Mouse (Mus musculus) intestine, postnatal 0 days (tissue): ENCODE data around the gene Vps13c. TPM values are rescaled to one million over a fixed set of nuclear protein-coding genes. Genes with fewer than 3 reads are reported as not detected.
A peak's percentile ranks its signal among the peaks of the same experiment; 100 is the strongest.

Experiments
- ATAC-seq: fragments of 200-750 bp; cut with Nextera tagmentation; 2 replicates; pipeline ENCODE4 v1.8.0; 2017; ENCODE audit warnings: mild to moderate bottlenecking, moderate TSS enrichment, moderate library complexity
- H3K27ac ChIP-seq: fragments of 300-500 bp; sonication (generic); 2 replicates; pipeline ENCODE4 v1.5.1; 2014; ENCODE audit warnings: mild to moderate bottlenecking, low read depth, low read length, moderate library complexity
- H3K27me3 ChIP-seq: fragments of 300-500 bp; sonication (generic); replicated peaks from 2 replicates; pipeline ENCODE4 v1.6.1; 2014; ENCODE audit warnings: low read length, mixed read lengths; ENCODE audit not compliant: control insufficient read depth, insufficient read depth
- H3K36me3 ChIP-seq: fragments of 300-500 bp; sonication (generic); 2 replicates; pipeline ENCODE4 v1.6.1; 2014; ENCODE audit warnings: mild to moderate bottlenecking, moderate library complexity; ENCODE audit not compliant: control insufficient read depth, insufficient read depth
- H3K4me1 ChIP-seq: fragments of 300-500 bp; sonication (generic); replicated peaks from 2 replicates; pipeline ENCODE4 v1.6.1; 2014; ENCODE audit warnings: antibody characterized with exemption, low read length, mixed read lengths; ENCODE audit not compliant: control insufficient read depth, insufficient read depth
- H3K4me2 ChIP-seq: fragments of 300-500 bp; sonication (generic); replicated peaks from 2 replicates; pipeline ENCODE4 v1.6.1; 2014; ENCODE audit warnings: low read depth, mild to moderate bottlenecking, moderate library complexity
- H3K4me3 ChIP-seq: fragments of 300-500 bp; sonication (generic); 2 replicates; pipeline ENCODE4 v1.5.1; 2014; ENCODE audit warnings: low read depth, low read length
- H3K9ac ChIP-seq: fragments of 300-500 bp; sonication (generic); 2 replicates; pipeline ENCODE4 v1.6.1; 2014; ENCODE audit warnings: mild to moderate bottlenecking, low read depth, low read length
- H3K9me3 ChIP-seq: fragments of 300-500 bp; sonication (generic); 2 replicates; pipeline ENCODE4 v1.6.1; 2016; ENCODE audit warnings: mixed run types; ENCODE audit not compliant: control insufficient read depth
- CTCF ChIP-seq: sonication (generic); IDR thresholded peaks from 2 replicates; pipeline ENCODE4 v1.5.1; 2016; ENCODE audit warnings: low read depth, mild to moderate bottlenecking, control low read depth, antibody characterized with exemption, moderate library complexity
- WGBS: fragments of 180-500 bp; shearing (Covaris S2); extraction: QIAGEN DNeasy Blood & Tissue Kit; methylation state at CpG from one replicate; pipeline ENCODE4 v1.1.7; 2014; 5-methylcytosine and 5-hydroxymethylcytosine counted together
- polyA plus RNA-seq: library from polyadenylated mRNA; unstranded; fragments of >200 nt; fragmentation: Nextera tagmentation; extraction: Ambion mirVana; gene quantifications from 2 replicates; pipeline ENCODE4 v1.2.1, GENCODE M21; 2015

The Vps13c gene
- polyA plus RNA-seq, 1 experiment from 2014 or later, result 2.6 TPM

DNA sequence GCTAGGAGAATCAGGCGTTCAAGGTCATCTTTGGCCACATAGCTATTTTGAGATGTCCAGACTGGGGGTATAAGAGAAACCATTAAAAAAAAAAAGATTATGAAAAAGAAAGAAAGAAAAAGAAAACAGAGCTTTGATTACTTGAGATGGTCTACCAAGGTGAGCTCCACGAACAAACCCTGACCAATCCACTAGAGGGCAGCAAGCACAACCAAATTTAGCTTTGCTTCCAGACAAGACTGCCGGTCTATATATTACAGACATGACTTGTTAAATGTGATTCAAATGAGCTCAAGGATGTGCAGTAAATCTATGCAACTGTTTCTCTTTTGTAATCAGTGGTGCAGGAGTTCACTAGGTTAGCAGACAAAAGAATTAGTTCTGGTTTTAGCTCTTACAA, 12.0 kb upstream of the Vps13c start:
- Histone ChIP-seq H3K4me2 (no peak overlapping the region), H3K27me3 (peaks cover 25% of the 10 kb centered on the region; the same call in 1 of the 2 replicates), H3K4me1 (no peaks in the 10 kb centered on the region; the same call in 1 of the 2 replicates), H3K36me3 (no peaks in the 10 kb centered on the region), H3K27ac (no peak overlapping the region), H3K4me3 (no peak overlapping the region), H3K9me3 (no peaks in the 10 kb centered on the region), H3K9ac (no peak overlapping the region)
- 8% methylated on average over 3 of the region's 3 CpGs for WGBS
- TF ChIP-seq CTCF, result peak; percentile 85
- no peak for ATAC-seq

DNA sequence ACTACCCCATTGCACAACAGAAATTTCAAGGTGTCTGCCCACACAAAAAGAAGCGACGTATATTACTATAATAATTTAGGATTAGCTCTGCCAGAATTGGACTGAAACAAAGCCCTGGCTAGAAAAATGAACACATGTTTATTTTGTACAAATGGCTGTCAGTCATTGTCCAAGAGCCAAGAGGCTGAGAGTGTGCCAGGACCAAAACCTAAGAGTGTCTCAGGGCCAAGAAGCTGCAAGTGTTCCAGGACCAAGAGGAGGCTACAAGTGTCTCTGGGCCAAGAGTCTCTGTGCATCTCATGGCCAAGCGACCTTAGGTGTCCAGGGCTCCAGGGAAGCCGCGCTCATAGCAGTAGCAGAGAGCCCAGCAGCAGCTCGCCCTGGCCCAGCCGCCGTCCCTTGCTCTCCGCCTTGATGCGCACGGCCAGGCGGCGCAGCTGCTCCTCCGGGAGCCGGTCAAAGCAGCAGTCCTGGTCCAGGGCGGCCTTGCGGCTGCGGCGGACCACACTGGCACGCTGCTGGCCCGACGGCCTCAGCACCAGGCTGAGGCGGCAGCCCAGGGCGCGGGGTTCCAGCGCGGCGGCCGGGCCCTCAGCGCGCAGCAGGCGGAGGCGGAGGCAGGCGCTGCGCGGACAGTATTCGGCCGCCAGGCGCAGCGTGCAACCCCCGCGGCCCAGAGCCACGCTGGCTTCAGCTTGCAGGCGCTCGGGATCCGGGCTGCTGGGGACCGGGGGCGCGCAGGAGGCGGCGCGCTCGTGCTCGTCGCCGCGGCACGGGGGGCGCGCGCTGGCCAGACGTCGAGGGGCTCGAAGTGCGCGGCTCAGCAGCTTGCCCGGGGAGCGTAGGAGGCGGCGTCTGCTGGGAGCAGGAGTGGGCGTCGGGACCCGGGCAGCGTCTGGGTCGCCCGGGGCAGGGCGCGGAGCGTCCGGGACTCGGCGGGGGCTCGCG, 9.5 kb upstream of the Vps13c start:
- H3K4me3 ChIP-seq, result peak overlapping the region; percentile 58
- ATAC-seq, result peak; percentile 63
- no peak overlapping the region for H3K27ac ChIP-seq
- WGBS, result 2% methylated on average over 81 of the region's 84 CpGs
- H3K27me3 ChIP-seq, result peaks cover 25% of the 10 kb centered on the region; the same call in 1 of the 2 replicates
- peak; percentile 22; the same call in 1 of the 2 replicates for TF ChIP-seq CTCF
- H3K4me2 ChIP-seq, result peak overlapping the region; percentile 98
- H3K9ac ChIP-seq, result peak overlapping the region; percentile 11; the same call in 1 of the 2 replicates
- no peaks in the 10 kb centered on the region for H3K9me3 ChIP-seq
- no peaks in the 10 kb centered on the region; the same call in 1 of the 2 replicates for H3K4me1 ChIP-seq
- H3K36me3 ChIP-seq, result no peaks in the 10 kb centered on the region

DNA sequence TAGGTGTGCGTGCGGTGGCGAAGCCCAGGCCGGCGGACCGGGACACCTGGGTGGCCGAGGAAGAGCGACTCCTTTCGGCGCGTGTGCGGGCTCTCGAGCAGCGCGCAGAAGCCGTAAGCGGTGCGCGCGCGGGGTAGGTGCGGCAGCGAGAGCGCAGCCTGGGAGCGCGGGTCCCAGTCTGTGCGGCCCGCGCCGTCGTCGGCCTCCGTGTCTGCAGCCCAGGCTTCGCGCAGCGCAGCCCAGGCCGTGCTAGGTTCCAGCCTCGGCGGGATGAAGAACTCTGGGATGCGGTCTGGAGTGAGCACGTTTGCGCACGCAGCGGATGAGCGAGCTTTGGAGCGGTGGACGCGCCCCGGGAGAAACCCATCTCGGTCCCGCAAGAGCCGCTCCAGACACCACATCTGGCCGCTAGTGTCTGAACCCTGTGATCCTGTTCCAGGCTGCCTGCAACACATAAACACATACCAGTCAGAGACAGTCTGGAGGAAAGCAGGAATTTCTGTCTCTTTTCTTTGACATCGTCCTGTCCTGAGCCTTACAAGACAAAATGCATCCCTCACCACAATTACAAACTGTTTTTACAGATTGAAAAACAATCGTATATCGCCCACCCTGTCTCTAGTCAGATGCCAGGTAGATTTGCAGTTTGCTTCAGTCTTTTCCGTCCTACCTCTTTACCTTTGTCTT, 8.7 kb upstream of the Vps13c start:
- TF ChIP-seq CTCF, result 0 out of 2 replicates have a peak, but pooled peaks have one; percentile 7
- Histone ChIP-seq H3K36me3 (no peaks in the 10 kb centered on the region), H3K4me2 (peak overlapping the region; percentile 98), H3K4me3 (peak overlapping the region; percentile 58), H3K9ac (peak overlapping the region; percentile 11; the same call in 1 of the 2 replicates), H3K27ac (no peak overlapping the region), H3K27me3 (peaks cover 25% of the 10 kb centered on the region; the same call in 1 of the 2 replicates), H3K4me1 (no peaks in the 10 kb centered on the region; the same call in 1 of the 2 replicates), H3K9me3 (no peaks in the 10 kb centered on the region)
- WGBS, result under 1% methylated on average over 57 of the region's 57 CpGs
- no peak for ATAC-seq

DNA sequence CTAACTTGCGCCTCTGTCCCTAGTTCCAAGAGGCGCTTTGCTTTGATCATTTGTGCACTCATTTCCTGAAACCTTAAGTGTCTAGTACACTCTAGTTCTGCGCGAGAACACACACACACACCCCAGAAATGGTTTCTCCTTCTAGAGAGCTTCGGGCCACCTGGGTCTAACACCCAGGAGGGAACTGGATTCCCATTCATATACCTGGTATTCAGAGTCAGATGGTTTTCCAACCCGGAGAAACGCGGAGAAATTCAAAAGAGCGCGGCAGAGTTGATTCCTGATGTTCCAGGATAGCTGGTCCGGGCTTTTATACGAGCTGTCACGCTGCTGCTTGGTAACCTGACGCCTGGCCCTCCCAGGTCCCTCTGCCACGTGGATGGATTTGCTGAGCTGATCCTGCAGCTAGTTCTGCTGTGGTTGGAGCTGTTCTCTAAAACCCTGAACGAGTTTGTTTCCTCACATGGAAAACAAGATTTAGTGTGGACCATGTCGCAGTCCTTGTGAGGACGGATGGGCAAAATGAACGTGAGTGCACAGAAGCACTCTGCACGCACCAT, 8.1 kb upstream of the Vps13c start, which contains the start of gene C2cd4a:
TSS of gene C2cd4a (minus strand) at position 285 of the 560 bp plus-strand sequence.
- Histone ChIP-seq H3K4me3 (peak within 1 kb of the TSS; percentile 58), H3K9me3 (no peaks in the 10 kb centered on the region), H3K4me2 (peak within 1 kb of the TSS; percentile 98), H3K27me3 (peaks cover 25% of the 10 kb centered on the region; the same call in 1 of the 2 replicates), H3K27ac (no peak within 1 kb of the TSS), H3K36me3 (no peaks in the 10 kb centered on the region), H3K9ac (peak within 1 kb of the TSS; percentile 11; the same call in 1 of the 2 replicates), H3K4me1 (no peaks in the 10 kb centered on the region; the same call in 1 of the 2 replicates)
- WGBS, result 2% methylated on average over 20 of the region's 20 CpGs
- no peak for TF ChIP-seq CTCF
- no peak for ATAC-seq

DNA sequence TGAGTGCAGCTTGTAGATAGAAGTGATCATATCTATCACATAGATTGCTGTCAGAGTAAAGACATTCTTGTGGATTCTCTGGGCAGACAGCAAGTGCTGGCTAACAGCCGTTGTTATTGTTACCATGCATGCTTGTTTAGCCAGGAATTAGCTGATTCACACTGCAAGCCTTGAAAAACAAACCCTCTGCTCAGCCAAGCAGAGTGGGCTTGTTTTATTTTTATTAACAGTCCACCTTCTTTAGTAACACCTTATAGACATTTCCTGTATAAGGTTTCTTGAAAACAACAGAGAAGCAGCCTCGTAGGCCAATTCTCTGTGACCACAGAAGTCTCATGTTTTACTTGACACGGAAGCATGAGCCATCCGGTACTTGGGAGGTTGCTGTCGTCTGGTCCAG, 5.7 kb upstream of the Vps13c start:
- Histone ChIP-seq H3K4me2 (no peak overlapping the region), H3K36me3 (no peaks in the 10 kb centered on the region), H3K4me1 (no peaks in the 10 kb centered on the region; the same call in 1 of the 2 replicates), H3K9me3 (no peaks in the 10 kb centered on the region), H3K27me3 (peaks cover 21% of the 10 kb centered on the region; the same call in 1 of the 2 replicates), H3K9ac (no peak overlapping the region), H3K4me3 (no peak overlapping the region), H3K27ac (no peak overlapping the region)
- WGBS, result 80% methylated on average over 5 of the region's 5 CpGs
- no peak for ATAC-seq
- TF ChIP-seq CTCF, result no peak
